Mouse (Mus musculus) gastrocnemius, postnatal 25 days (tissue): Measurements from ENCODE around the gene Tubgcp6. TPM values are rescaled to one million over a fixed set of nuclear protein-coding genes. Genes with fewer than 3 reads are reported as not detected.

Experiments
- DNase-seq: peaks from one replicate; pipeline ENCODE4 v3.0.0; 2022
- long read RNA-seq, 2 experiments: library from polyadenylated mRNA; stranded (forward); transcript quantifications; one replicate each; pipeline ENCODE4 v2.0.0; 2021
- total RNA-seq, 2 experiments: library from RNA; stranded (reverse); gene quantifications; 1 replicate in 1 of 2; 2 replicates in 1 of 2; pipeline ENCODE4 v1.2.3; 2021

The Tubgcp6 gene
- 1 to 10 TPM; 6.5 to 8.4 TPM for total RNA-seq
- long read RNA-seq, experiment 1, partial matches to known transcripts, result 0 of 1 reads
- long read RNA-seq, experiment 1, other reads (novel, unspliced or antisense), result 1 of 1 reads
- long read RNA-seq, experiment 2, full-length matches to known transcripts, result 2 of 6 reads
- long read RNA-seq, experiment 2, partial matches to known transcripts, result 1 of 6 reads
- long read RNA-seq, experiment 2, other reads (novel, unspliced or antisense), result 3 of 6 reads

- peak; percentile 91 for DNase-seq
These were observed at the start of gene Tubgcp6 for GRCm38 (mm10) chr15:89122649-89123366. TSS of gene Tubgcp6 (minus strand) at chr15:89123112.

- DNase-seq, result no peak
These were observed 49.5 kb upstream of the Tubgcp6 start for GRCm38 (mm10) chr15:89172276-89172935.

- DNase-seq, result no peak
These were observed 48.7 kb upstream of the Tubgcp6 start for GRCm38 (mm10) chr15:89171526-89172051.

GRCm38 (mm10) chr15:89170102-89170501 is 47.2 kb upstream of the Tubgcp6 start:
- DNase-seq, result no peak

- DNase-seq, result peak; percentile 82
These were observed 46.5 kb upstream of the Tubgcp6 start for GRCm38 (mm10) chr15:89169431-89169830.

- DNase-seq, result no peak
These were observed 46.0 kb upstream of the Tubgcp6 start for GRCm38 (mm10) chr15:89168922-89169321.

GRCm38 (mm10) chr15:89165478-89165877 is 42.6 kb upstream of the Tubgcp6 start:
- DNase-seq, result no peak

- DNase-seq, result no peak
These were observed 38.5 kb upstream of the Tubgcp6 start for GRCm38 (mm10) chr15:89161397-89161796.

- no peak for DNase-seq
These were observed 35.6 kb upstream of the Tubgcp6 start for GRCm38 (mm10) chr15:89158516-89158915.

- peak; percentile 54 for DNase-seq
These were observed 35.0 kb upstream of the Tubgcp6 start for GRCm38 (mm10) chr15:89157954-89158353.

GRCm38 (mm10) chr15:89152312-89152711 is 29.4 kb upstream of the Tubgcp6 start:
- DNase-seq, result no peak

- no peak for DNase-seq
These were observed 27.1 kb upstream of the Tubgcp6 start for GRCm38 (mm10) chr15:89150041-89150390.

GRCm38 (mm10) chr15:89149271-89150040 is 26.5 kb upstream of the Tubgcp6 start, which contains the start of gene Mapk11:
TSS of gene Mapk11 (minus strand) at chr15:89149628.
- no peak for DNase-seq

GRCm38 (mm10) chr15:89148496-89149270 is 25.8 kb upstream of the Tubgcp6 start:
- no peak for DNase-seq

GRCm38 (mm10) chr15:89147895-89148294 is 25.0 kb upstream of the Tubgcp6 start:
- no peak for DNase-seq

GRCm38 (mm10) chr15:89147456-89147855 is 24.5 kb upstream of the Tubgcp6 start:
- DNase-seq, result no peak

GRCm38 (mm10) chr15:89147024-89147423 is 24.1 kb upstream of the Tubgcp6 start:
- no peak for DNase-seq

- DNase-seq, result no peak
These were observed 23.6 kb upstream of the Tubgcp6 start for GRCm38 (mm10) chr15:89146537-89146936.

GRCm38 (mm10) chr15:89145813-89146350 is 23.0 kb upstream of the Tubgcp6 start:
- no peak for DNase-seq

- DNase-seq, result no peak
These were observed 22.1 kb upstream of the Tubgcp6 start for GRCm38 (mm10) chr15:89144965-89145364.

GRCm38 (mm10) chr15:89143134-89143533 is 20.2 kb upstream of the Tubgcp6 start:
- no peak for DNase-seq
